Comparison of ENCODE assay signal across 8 mouse cellular contexts in genomic region chr1:118321661-118322201, GRCm38 (mm10). TPM values are rescaled to one million over a fixed set of nuclear protein-coding genes. Genes with fewer than 3 reads are reported as not detected.
DNase-seq lines count a peak whose midpoint lies in the region; ATAC-seq and TF ChIP-seq lines count a peak whose summit lies in the region.

Gene Nifk, plus strand, starts transcription at chr1:118321839.

- ATAC-seq in CD4-positive, CD25-positive, alpha-beta regulatory T cell, adult 4 months, result peak; percentile 99
- peak; percentile 84 for ATAC-seq in heart, embryonic 15.5 days (replicated peaks; ENCODE audit: insufficient number of reproducible peaks, insufficient read depth, low FRiP score, low read depth)
- peak; percentile 87 for ATAC-seq in liver, embryonic 14.5 days (ENCODE audit: insufficient read depth)
- peak; percentile 93 for ATAC-seq in neural tube, embryonic 11.5 days (ENCODE audit: insufficient read depth, low FRiP score, low TSS enrichment)
- ATAC-seq in stomach, postnatal 0 days (ENCODE audit: low FRiP score, low TSS enrichment), result peak; percentile 91

- peak; percentile 95 for TF ChIP-seq CTCF in liver, embryonic 14.5 days (IDR thresholded peaks at IDR 0.05; ENCODE audit: low read depth)
- TF ChIP-seq CTCF in stomach, postnatal 0 days (IDR thresholded peaks at IDR 0.05; ENCODE audit: low read depth), result peak; percentile 91

- 0 out of 2 replicates have a peak, but pooled peaks cover 3% of the 10 kb centered on the region for H3K27me3 ChIP-seq in heart, embryonic 15.5 days
- no peaks in the 10 kb centered on the region for H3K27me3 ChIP-seq in liver, embryonic 14.5 days (ENCODE audit: control insufficient read depth, insufficient read depth, low read length)
- no peaks in the 10 kb centered on the region for H3K27me3 ChIP-seq in neural tube, embryonic 11.5 days (ENCODE audit: control insufficient read depth, insufficient read depth, low read length)
- H3K27me3 ChIP-seq in stomach, postnatal 0 days (ENCODE audit: control insufficient read depth, insufficient read depth, low read length), result no peaks in the 10 kb centered on the region

- peaks cover 15% of the 10 kb centered on the region for H3K4me1 ChIP-seq in heart, embryonic 15.5 days (replicated peaks)
- peaks cover 4 to 11% of the 10 kb centered on the region in 2 experiments; a peak in 2 of 4 replicates for H3K4me1 ChIP-seq in liver, embryonic 14.5 days (replicated peaks; ENCODE audit: control insufficient read depth in 2 of 2, insufficient read depth in 2 of 2, low read length in 1 of 2)
- peaks cover 6% of the 10 kb centered on the region; the same call in 1 of the 2 replicates for H3K4me1 ChIP-seq in neural tube, embryonic 11.5 days (ENCODE audit: control insufficient read depth, insufficient read depth, low read length)
- 0 out of 2 replicates have a peak, but pooled peaks cover 2% of the 10 kb centered on the region for H3K4me1 ChIP-seq in stomach, postnatal 0 days (replicated peaks; ENCODE audit: control insufficient read depth, insufficient read depth)

- H3K9ac ChIP-seq in heart, embryonic 15.5 days, result peak within 1 kb of the TSS; percentile 78
- peak within 1 kb of the TSS; percentile 78 for H3K9ac ChIP-seq in liver, embryonic 14.5 days (replicated peaks)
- H3K9ac ChIP-seq in neural tube, embryonic 11.5 days (ENCODE audit: low read length), result peak within 1 kb of the TSS; percentile 69
- peak within 1 kb of the TSS; percentile 87 for H3K9ac ChIP-seq in stomach, postnatal 0 days (ENCODE audit: low read length)

- under 1% methylated on average over 37 of the region's 37 CpGs for WGBS in heart, embryonic 15.5 days
- 0% methylated on average over 37 of the region's 37 CpGs for WGBS in liver, embryonic 14.5 days (ENCODE audit: insufficient replicate concordance)
- WGBS in neural tube, embryonic 11.5 days, result under 1% methylated on average over 37 of the region's 37 CpGs
- under 1% methylated on average over 37 of the region's 37 CpGs for WGBS in stomach, postnatal 0 days

- peak within 1 kb of the TSS; percentile 55 for H3K27ac ChIP-seq in heart, embryonic 15.5 days
- 0 out of 2 replicates have a peak within 1 kb of the TSS, but pooled peaks have one; percentile 6 for H3K27ac ChIP-seq in liver, embryonic 14.5 days
- H3K27ac ChIP-seq in neural tube, embryonic 11.5 days (ENCODE audit: low read depth, low read length), result no peak within 1 kb of the TSS
- peak within 1 kb of the TSS; percentile 67; the same call in 1 of the 2 replicates for H3K27ac ChIP-seq in stomach, postnatal 0 days (replicated peaks)

- H3K4me3 ChIP-seq in heart, embryonic 15.5 days, result peak within 1 kb of the TSS; percentile 90
- peak within 1 kb of the TSS; percentile 65 to 85 for H3K4me3 ChIP-seq in liver, embryonic 14.5 days (ENCODE audit: insufficient read depth in 1 of 2, low read depth in 2 of 2, low read length in 2 of 2)
- peak within 1 kb of the TSS; percentile 81 for H3K4me3 ChIP-seq in neural tube, embryonic 11.5 days (ENCODE audit: low read depth, low read length)
- H3K4me3 ChIP-seq in stomach, postnatal 0 days (ENCODE audit: low read depth, low read length), result peak within 1 kb of the TSS; percentile 94

- no peaks in the 10 kb centered on the region for H3K9me3 ChIP-seq in heart, embryonic 15.5 days (replicated peaks)
- no peaks in the 10 kb centered on the region for H3K9me3 ChIP-seq in liver, embryonic 14.5 days (ENCODE audit: control insufficient read depth, low read length)
- H3K9me3 ChIP-seq in neural tube, embryonic 11.5 days (ENCODE audit: control insufficient read depth, low read length), result no peaks in the 10 kb centered on the region
- no peaks in the 10 kb centered on the region for H3K9me3 ChIP-seq in stomach, postnatal 0 days (ENCODE audit: control insufficient read depth, low read length)

- TF ChIP-seq EP300 in liver, embryonic 14.5 days (IDR thresholded peaks at IDR 0.05; ENCODE audit: low read depth), result no peak
- TF ChIP-seq EP300 in stomach, postnatal 0 days (optimal IDR thresholded peaks at IDR 0.05), result no peak

- peak; percentile 90 for DNase-seq in c-Kit-negative CD71-positive TER-119-positive erythroid progenitor cells, embryonic 14.5 days (ENCODE audit: low read depth, low spot score)
- DNase-seq in fibroblast of lung, adult 2 months (ENCODE audit: low read depth), result peak; percentile 85
- DNase-seq in kidney, postnatal 25 days, result peak; percentile 95
- peak; percentile 91 to 92 (median 91) for DNase-seq in liver, embryonic 14.5 days (ENCODE audit: low read depth in 3 of 3, low spot score in 3 of 3)
- peak; percentile 93 for DNase-seq in neural tube, embryonic 11.5 days (ENCODE audit: low spot score)
- peak; percentile 93 for DNase-seq in stomach, postnatal 0 days (ENCODE audit: low spot score)

- peaks cover 20% of the 10 kb centered on the region for H3K36me3 ChIP-seq in heart, embryonic 15.5 days
- H3K36me3 ChIP-seq in liver, embryonic 14.5 days (replicated peaks; ENCODE audit: control insufficient read depth, insufficient read depth, low read depth), result peaks cover 9% of the 10 kb centered on the region
- H3K36me3 ChIP-seq in neural tube, embryonic 11.5 days (ENCODE audit: control insufficient read depth, insufficient read depth, low read length), result peaks cover 3% of the 10 kb centered on the region; the same call in 1 of the 2 replicates
- H3K36me3 ChIP-seq in stomach, postnatal 0 days (ENCODE audit: control insufficient read depth, insufficient read depth, low read length), result peaks cover 2% of the 10 kb centered on the region; the same call in 1 of the 2 replicates

- H3K4me2 ChIP-seq in heart, embryonic 15.5 days, result peak within 1 kb of the TSS; percentile 87
- H3K4me2 ChIP-seq in liver, embryonic 14.5 days (ENCODE audit: low read depth), result peak within 1 kb of the TSS; percentile 72
- H3K4me2 ChIP-seq in neural tube, embryonic 11.5 days (ENCODE audit: low read depth), result peak within 1 kb of the TSS; percentile 62
- peak within 1 kb of the TSS; percentile 87 for H3K4me2 ChIP-seq in stomach, postnatal 0 days (replicated peaks; ENCODE audit: low read depth)

RNA-seq across cellular contexts. Expression of gene Nifk, which starts in this region (rescaled TPM):
- 10 to 100 TPM; 54.2 to 74.1 TPM for polyA plus RNA-seq in CD4-positive, CD25-positive, alpha-beta regulatory T cell, adult 4 months (2017; shearing (Covaris generic))
- polyA plus RNA-seq in heart, embryonic 15.5 days (2015; fragmentation: Nextera tagmentation; extraction: Ambion mirVana), result 41.6 and 42.6 TPM in 2 replicates
- 13.5 and 24.7 TPM in 2 replicates for polyA plus RNA-seq in liver, embryonic 14.5 days (2012; rRNA removed)
- 50.8 and 52.1 TPM in 2 replicates for polyA plus RNA-seq in liver, embryonic 14.5 days (2014; fragmentation: Nextera tagmentation; extraction: Ambion mirVana)
- 96.2 and 97.1 TPM in 2 replicates for polyA plus RNA-seq in neural tube, embryonic 11.5 days (2014; fragmentation: Nextera tagmentation; extraction: Ambion mirVana)
- 50.9 TPM in 2 replicates for polyA plus RNA-seq in stomach, postnatal 0 days (2015; fragmentation: Nextera tagmentation; extraction: Ambion mirVana)
